Mouse (Mus musculus): ENCODE measurements around the gene Mybpc2. TPM values are rescaled to one million over a fixed set of nuclear protein-coding genes. Genes with fewer than 3 reads are reported as not detected.
A peak's percentile ranks its signal among the peaks of the same experiment; 100 is the strongest.

Mybpc2 gene
- polyA plus RNA-seq, 1 experiment from 2014 or later = 0.55 TPM

DNA sequence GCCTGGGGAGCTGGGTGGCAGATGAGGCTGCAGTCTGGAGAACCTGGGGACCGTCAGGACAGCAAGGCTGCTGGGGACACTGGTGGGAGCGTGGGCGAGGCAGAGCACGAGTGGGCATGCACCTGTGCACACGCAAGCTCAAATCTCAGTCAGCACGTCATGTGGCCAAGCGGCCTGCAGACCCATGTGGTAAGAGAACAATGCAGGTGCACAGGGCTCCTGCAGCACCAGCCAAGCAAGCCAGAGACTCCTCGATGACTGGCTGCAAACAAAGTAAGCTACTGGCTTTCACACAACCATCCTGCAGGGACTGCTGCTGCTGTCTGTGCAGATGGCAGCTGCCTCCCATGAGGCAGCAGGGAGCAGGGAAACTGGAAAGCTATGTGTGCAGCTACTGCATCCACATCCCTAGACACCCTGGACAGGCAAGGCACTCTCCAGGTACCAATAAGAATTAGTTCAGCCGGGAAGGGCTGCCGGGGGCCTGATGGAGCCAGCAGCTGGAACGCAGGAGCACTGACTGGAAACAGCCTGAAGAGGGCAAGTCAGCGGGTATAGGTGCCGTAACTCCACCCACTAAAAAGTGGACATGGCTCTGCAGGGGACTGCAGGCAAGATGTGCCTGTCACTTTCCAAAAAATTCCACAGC lies 37.4 kb downstream of the Mybpc2 start:
- no peak for DNase-seq (ENCODE audit: low spot score)

DNA sequence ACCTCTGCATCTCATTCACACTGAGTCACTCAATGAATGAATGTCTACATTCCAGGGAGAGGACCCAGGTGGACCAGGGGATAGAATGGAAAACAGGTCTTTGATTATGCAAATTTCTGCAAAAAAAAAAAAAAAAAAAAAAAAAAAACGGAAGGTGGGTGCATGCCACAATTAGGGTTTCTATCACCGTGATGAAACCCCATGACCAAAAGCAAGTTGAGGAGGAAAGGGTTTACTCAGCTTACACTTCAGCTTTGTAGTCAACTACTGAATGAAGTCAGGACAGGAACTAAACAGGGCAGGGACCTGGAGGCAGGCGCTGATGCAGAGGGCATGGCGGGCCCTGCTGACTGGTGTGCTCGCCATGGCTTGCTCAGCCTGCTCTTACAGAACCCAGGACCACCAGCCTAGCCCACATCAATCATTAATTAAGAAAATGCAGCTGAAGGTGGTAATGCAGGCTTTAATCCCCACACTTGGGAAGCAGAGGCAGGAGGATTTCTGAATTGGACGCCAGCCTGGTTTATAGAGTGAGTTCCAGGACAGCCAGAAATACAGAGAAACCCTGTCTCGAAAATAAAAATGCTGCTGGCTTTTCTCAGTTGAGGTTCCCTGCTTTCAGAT lies 38.8 kb downstream of the Mybpc2 start:
- no peak for DNase-seq (ENCODE audit: low spot score)

DNA sequence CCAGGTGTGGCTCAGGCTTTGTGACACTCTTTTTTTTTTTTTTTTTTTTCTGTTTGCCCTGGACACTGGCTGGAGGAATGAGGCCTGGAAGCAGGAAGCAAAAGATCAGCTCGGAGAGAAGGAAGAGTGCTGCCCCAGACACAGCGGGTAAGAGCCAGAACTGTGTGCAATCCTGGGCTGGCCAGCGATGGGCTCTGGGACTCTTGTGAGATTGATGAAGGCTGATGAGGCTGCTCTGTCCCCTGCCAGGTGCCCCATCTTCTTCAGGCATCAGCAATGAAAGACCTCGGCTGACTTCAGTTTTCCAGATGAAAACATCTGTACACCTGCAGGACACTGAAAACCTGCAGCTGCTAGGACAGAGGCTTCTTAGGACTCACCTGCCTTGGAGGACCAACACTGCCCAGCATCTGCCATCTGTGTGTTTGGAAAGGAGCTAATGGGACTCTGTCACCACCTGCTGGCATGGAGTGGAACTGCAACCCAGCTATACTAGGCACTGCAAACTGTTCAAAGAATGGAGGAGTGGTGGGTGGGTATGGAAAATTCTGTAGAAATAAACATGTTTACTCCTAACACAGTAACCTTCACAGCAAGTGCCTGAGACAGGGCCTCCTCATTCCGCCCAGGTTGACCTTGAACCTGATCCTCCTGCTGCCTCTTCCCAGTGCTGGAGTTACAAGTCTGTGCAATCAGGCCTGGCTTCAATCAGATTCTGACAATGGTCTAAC lies 39.5 kb downstream of the Mybpc2 start:
- DNase-seq (ENCODE audit: low spot score) = peak; percentile 79

DNA sequence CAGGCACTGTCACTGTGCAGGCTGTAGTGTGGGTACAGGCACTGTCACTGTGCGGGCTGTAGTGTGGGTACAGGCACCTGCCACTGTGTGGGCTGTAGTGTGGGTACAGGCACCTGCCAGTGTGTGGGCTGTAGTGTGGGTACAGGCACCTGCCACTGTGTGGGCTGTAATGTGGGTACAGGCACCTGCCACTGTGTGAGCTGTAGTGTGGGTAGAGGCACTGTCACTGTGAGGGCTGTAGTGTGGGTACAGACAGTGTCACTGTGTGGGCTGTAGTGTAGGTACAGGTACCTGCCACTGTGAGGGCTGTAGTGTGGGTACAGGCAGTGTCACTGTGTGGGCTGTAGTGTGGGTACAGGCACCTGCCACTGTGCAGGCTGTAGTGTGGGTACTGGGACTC lies 40.3 kb downstream of the Mybpc2 start:
- no peak for DNase-seq (ENCODE audit: low spot score)

DNA sequence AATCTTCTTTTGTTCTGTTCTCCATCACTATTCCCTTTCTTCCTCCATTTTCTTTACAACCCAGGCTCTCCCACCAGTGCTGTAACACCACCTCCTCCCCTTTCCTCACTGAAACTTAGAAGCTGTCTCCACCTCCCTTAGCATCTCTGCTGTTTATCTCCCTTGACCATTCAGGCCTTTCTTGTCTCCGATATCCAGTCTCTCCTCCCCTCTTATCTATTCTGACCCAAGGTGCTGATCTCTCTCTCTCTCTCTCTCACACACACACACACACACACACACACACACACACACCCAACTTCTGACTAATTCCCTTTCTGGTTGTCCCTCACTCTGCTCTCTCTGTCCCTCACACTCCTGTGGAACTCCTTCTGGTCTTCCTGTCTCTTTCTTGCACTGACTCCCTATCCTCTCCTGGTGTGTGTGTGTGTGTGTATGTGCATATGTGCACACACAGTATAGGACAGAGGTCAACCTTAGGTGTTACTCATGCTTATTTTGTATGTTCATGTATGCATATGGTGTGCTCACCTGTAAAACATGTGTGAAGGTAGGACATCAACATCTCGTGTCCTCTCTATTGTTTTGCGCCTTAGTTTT lies 41.5 kb downstream of the Mybpc2 start:
- DNase-seq (ENCODE audit: low spot score) = no peak

DNA sequence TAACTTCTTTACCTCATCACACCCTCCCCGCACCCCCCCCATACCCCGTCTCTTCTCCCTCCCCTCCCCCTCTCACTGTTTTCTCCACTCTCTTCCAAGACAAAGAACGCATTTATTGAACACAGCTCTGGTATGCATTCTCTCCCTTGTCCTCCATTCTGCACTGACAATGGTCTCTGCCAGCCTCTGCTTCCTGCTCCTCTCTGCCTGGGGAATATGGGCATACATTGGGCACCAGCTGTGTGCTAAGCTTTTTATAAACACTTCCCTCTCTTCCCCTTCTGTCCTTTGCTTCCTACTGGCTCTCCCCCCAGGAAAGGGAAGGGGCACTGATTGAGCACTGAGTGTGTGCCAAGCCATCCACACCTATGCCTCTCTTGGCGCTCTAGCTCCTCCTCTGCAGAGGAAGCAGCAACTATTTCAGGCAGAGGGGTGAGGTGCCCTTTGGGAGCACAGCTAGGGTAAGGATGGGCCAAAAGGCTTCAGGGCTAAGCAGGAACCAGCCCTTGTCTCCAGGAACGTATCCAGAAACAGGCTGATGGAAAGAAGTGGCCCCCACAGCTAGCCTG lies 49.3 kb downstream of the Mybpc2 start:
- DNase-seq (ENCODE audit: low spot score) = no peak

DNA sequence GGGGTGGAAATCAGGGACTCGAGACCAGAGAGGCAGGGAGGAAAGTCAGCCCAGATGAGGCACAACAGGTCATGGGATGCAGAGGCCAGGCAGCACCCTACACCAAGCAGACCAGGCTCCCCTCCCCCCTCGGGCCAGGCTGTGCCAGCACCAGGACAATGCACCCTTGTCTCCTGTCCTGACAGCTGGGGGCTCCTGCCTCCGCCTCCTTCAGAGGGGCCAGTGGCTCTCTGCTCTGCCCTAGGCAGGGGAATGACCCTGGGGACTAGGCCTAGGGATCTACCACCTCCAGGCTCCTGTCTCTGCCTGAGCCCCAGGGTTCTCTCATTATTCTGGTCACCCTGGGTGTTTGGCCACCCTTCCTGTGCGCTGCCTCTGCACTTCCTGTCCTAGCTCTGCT lies 50.0 kb downstream of the Mybpc2 start:
- DNase-seq (ENCODE audit: low spot score) = no peak

DNA sequence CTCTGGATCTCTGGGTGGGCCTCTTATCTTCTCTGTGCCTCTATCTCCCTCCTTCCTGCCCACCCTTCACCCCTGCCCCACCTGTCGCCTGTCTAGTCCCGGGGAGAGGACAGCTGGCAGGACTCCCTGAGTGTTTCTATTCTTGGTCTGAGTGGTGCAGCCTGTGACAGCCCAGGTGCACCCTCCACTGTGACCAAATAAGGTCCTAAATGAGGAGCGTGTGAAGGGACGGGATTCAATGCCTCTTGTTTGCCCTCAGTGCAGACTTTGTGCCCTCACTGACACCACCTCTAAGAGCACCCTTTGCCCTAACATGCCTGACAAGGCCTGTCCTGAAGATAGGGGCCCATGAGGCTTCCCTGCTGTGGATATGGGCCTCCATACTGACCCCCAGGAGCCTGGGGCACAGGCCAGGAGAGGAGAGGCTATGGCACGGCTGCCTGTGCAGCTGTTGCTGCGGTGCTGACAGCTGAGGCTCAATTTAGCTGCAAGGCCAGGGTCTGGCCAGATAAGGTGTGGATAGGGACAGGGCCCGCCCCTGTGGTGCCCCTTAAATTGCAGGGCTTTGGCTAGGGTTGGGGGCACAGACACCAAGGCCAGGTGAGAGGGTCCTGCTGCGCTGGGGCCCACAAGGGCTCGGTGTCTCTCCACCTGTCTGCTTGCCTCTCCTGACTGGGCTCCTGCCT lies 51.4 kb downstream of the Mybpc2 start:
- DNase-seq (ENCODE audit: low spot score) = no peak

DNA sequence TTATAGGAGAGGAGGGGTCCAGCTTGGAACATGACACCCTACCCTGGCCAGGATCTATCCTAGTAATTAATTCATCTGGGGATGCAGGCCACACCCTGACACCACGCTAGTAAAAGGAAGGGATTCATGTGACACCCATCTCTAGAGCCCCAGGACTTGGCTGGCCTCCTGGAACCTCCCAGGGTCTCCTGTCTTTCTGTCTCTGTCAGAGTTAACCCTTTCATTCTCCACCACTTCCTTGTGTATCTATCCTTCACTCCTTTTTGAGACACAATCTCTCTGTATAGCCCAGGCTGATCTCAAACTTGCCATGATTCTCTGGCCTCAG lies 51.9 kb downstream of the Mybpc2 start:
- DNase-seq (ENCODE audit: low spot score) = no peak

DNA sequence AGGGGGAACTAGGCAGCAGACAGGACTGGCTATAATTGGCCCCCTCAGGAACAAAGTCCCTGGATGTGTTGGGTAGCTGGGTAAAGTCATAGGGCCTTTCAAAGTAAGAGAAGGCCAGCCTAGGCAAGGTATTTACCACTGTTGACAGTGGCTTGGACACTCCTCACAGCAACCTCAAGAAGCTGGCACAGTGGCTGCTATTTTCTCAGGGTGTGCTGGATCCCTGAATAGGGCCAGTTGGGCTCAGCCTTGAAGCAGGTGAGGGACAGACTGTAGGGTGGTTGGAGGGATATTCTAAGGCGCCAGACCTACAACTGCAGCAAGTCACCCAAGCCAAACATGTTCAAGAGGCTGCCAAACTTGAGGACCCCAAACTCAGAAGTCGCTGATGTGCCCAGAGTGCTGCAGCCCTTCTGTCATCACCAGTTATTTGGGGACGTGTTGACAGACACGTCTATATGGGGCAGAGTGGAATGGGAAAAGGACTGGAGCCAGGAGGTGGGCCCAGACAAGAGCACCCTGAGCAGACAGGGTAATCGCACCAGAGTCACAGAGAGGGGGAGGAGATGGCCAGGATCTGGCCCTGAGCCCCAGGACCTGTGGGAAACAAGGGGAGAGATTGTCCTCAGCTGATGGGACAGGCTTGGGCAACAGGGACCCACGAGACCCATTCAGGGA lies 52.4 kb downstream of the Mybpc2 start:
- DNase-seq (ENCODE audit: low spot score) = no peak

DNA sequence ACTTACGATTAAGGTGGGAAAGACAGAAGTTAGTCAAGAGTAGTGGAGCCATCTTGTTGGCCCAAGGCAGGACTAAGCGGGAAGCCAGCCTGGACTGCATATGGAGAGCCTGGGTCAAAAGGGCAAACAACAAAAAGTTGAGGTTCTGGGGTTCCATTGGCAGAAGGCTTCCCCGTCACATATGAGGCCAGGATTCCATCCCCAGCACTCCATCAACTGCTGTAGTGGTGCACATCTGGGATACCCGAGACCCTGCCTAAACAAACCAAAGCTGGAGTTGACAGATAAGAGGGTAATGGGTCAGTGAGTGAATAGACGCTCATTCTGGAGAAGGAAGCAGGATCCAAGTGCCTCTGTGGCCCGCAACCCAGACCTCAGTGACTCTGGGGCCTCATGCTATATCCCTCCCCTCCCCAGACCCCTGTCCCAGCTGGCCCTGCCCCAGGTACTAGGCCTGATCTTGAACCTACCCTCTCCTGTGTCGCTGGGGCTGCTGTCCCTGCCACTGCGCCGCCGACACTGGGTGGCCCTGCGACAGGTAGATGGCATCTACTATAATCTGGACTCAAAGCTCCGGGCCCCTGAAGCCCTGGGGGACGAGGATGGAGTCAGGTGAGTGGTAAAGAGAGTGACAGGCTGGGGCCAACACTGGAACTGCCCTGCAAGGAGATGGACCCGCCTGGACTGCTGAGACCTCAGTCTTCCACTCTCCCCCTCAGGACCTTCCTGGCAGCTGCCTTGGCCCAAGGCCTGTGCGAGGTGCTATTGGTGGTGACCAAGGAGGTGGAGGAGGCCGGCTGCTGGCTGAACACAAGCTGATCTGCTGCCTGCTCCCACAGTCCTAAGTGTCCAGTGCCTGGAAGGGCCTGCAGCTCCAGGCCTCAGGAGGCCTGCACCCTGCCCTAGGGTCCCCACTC lies 53.5 kb downstream of the Mybpc2 start:
- DNase-seq (ENCODE audit: low spot score) = no peak

DNA sequence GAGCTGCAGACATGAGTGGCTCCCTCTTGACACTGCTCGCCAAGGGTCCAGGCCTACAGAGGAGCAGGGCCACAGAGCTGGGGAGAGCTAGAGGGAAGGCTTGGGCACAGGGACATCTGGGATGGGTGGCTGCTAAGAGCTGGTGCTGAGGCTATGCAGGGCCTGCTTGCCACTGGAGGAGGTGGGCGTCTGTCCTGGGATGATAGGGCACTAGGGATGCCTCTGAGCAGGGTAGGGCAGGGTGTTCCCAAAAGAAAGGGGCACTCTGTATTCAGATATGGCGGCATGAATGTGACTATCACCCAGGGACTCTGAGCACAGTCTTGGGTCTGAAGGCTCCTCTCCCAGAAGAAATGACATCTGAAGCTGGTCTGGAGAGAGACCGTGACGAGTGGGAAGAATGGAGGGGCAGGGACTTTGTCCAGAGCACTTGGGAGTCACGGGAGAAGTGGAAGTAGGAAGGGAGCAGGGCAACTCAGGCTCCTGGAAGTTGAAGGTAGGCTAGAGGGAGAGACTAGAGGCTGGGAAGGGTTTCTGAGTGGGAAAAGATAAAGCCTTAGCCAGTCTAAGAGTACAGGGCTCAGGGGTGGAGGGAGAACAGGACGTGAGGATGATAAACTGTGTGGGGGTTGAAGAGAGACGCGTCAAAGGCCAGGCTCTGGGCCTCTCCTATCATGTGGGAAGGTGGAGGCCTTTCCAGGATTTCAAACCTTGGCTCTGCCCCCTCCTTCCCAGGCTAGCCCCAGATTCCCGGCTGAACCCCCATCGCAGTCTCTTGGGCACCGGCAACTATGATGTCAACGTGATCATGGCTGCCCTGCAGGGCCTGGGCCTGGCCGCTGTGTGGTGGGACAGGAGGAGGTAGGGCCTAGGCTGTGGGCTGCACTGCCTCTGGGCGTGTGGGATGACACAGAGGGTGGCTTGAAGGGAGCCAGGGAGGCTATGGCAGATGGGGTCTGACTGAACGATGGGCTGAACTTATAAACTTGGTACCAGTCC lies 54.5 kb downstream of the Mybpc2 start:
- no peak for DNase-seq (ENCODE audit: low spot score)

DNA sequence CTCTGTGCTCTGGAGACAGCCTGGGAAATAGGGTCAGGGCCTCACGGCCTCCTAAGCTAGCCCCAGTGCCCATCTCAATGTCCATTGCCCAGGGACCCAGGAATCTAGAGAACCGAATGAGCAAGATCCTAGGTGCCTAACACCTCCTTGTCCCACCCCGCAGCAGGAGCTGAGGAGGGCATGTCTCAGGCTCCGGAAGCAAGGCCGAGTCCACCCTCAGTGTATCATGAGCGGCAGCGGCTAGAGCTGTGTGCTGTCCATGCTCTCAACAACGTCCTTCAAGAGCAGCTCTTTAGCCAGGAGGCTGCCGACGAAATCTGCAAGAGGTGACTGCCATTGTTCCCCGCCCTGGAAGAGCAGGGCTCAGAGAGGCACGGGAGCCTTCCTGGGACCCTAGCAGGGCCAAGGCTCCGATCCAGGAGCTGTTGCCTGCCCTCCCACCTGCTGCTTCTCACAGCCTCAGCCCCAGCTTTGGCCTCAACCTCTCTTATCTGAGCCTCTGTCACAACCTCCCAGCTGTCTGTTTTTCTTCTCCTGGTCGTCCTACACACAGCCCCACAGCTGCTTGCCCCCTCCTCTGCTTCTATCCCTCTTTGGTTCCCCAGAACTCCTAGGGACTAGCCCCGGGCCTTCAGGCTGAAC lies 55.7 kb downstream of the Mybpc2 start:
- no peak for DNase-seq (ENCODE audit: low spot score)

DNA sequence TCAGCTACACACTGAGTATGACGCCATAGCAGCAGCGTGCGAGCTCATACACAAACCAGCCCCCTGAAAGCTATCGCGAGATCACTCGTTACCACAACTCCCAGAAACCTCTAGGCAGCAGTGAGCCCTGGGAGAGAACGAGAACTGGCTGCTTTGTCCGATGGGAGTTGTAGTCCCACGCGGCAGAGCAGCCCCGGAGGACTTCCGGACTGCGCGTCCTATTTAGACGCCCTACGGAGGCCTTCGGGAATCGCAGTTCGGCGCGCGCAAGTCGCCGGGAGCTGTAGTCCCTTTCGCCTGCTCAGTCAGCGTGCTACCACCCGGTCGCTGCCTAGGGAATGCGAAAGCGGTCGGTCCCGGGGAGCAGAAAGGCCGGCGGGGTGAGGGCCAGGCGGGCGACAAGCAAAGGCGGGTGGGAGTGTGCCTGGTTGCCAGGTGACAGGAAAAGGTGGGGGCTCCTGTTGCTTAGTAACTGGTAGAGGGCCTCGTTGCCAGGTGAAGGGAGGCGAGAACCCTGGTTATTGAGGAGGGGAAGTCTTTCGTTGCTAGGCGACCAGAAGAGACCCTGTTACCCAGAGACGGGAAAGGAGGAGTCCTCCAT lies 56.5 kb downstream of the Mybpc2 start, which contains the start of gene Josd2:
Josd2 (plus strand) TSS at position 170 of the 601 bp plus-strand sequence.
- peak; percentile 95 for DNase-seq (ENCODE audit: low spot score)

DNA sequence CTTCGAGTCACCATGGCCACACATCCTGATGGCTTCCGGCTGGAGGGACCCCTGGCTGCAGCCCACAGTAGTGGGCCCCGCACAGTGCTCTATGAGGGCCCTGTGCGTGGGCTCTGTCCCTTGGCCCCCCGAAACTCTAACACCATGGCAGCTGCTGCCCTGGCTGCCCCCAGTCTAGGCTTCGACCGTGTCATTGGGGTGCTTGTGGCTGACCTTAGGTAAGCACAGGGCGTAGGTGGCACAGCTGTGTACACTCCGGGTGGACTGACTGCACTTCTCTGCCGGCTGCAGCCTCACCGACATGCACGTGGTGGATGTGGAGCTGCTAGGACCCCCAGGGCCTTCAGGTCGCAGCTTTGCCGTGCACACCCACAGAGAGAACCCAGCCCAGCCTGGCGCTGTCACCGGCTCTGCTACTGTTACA lies 57.6 kb downstream of the Mybpc2 start:
- no peak for DNase-seq (ENCODE audit: low spot score)

DNA sequence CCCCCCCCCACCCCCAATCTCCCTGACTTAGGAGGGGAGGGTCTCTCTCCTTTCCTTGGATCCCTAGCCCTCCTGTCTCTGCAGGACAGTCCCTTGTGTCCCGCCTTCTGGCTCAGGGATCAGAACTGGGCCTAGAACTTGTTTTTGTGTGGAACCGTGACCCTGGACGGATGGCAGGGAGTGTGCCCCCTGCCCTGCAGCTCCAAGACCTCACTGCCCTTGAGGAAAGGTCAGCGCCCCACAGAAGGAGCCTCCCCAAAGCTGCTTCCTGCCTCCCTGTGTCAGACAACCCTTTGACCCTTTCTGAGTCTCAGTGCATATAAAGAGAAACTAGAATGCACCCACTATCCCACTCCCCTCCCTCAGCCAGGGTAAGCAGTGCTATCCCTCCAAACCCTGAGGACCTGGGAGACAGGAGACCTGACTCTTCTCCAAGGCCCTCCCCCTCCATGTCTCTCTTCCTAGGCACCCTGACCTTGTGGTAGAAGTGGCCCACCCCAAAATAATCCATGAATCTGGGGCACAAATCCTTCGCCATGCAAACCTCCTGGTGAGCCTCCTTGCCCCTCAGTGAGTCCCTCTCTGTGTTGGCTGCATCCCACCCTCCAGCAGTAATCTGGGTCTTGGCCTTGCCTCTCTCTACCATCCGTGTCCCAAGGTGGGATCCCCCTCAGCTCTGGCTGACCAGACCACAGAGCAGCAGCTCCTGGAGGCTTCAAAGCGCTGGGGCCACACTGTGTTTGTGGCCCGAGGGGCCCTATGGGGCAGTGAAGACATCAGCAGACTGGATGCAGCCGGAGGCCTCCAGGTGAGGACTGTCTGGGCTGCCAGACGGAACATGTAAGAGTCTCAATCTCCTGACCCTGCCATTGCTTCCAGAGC lies 58.2 kb downstream of the Mybpc2 start:
- no peak for DNase-seq (ENCODE audit: low spot score)

DNA sequence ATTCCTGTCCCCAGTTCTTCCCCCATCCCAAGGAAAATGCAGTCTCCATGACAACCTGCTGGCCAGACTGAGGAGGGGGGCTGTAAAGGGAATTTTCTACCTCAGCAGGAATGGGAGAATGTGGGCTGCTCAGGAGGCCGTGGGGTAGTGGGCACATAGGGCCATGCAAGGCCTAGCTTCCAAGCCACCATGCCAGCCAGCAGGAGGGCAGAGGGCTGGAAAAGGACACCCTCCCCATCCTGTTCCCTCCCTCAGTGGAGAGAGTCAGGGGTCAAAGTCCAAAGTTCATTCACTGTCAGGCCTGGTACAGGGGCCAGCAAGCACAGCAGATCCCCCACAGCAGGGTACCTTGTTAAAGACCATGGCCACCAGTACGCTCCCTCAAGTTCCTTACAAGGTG lies 59.3 kb downstream of the Mybpc2 start, which contains the start of gene Aspdh:
Aspdh (plus strand) TSS at position 281 of the 400 bp plus-strand sequence.
- DNase-seq (ENCODE audit: low spot score) = no peak
